Mouse (Mus musculus) cortical plate, adult 2 months (tissue): ENCODE measurements around the gene Abce1.
"Not testable (repeated sequence)": the region's sequence is repeated elsewhere in the genome, so short reads cannot be mapped to it uniquely, and the experiment has no call there.

Experiments
- CTCF ChIP-seq: fragments of 200-500 bp; IDR thresholded peaks from 2 replicates; pipeline ENCODE4 v1.5.1; 2011; ENCODE audit warnings: mild to moderate bottlenecking, control low read depth, low read length; ENCODE audit not compliant: insufficient read depth; ENCODE audit errors: extremely low read depth
- POLR2A ChIP-seq: fragments of 200-500 bp; IDR thresholded peaks from 2 replicates; pipeline ENCODE4 v1.6.1; 2011; ENCODE audit warnings: mild to moderate bottlenecking, low read length, control low read depth; ENCODE audit not compliant: insufficient read depth; ENCODE audit errors: extremely low read depth

GRCm38 (mm10) chr8:79680083-79680482 is 31.5 kb downstream of the Abce1 start:
- not testable (repeated sequence) for TF ChIP-seq CTCF, POLR2A
